Mouse (Mus musculus) ES-Bruce4 (cell line): ENCODE measurements around the gene Ccnt2.

Experiments
- EP300 ChIP-seq: IDR thresholded peaks from 2 replicates; pipeline ENCODE4 v1.6.1; 2011; ENCODE audit warnings: low read depth, low read length; ENCODE audit not compliant: insufficient read depth
- POLR2A ChIP-seq: IDR thresholded peaks from one replicate; pipeline ENCODE4 v1.8.1; 2011; ENCODE audit warnings: low read length; ENCODE audit not compliant: insufficient read depth

- TF ChIP-seq POLR2A (no peak), EP300 (no peak)
Measured at GRCm38 (mm10) chr1:127765468-127765867, 8.5 kb upstream of the Ccnt2 start.
